ENCODE assay signal across 11 mouse cellular contexts in the genomic region with DNA sequence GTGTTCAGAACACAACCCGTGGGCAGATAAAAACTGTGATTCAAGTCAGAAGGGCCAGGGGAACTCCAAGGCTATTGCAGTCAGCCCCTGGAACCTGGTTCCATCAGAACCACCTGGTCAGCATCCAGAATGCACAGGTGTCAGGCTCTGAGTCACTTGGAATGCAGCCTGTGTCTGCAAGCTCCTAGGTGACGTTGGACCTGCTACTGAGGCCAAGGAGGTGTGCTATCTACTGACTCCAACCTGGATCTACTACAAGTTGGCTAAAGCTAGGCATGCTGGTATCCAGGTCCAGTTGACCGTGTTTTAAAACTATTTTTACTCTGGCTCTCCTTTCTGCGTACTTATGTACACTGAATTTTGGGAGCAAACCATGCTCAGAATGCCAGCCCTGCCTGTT. TPM values are rescaled to one million over a fixed set of nuclear protein-coding genes. Genes with fewer than 3 reads are reported as not detected.
DNase-seq lines count a peak whose midpoint lies in the region; ATAC-seq and TF ChIP-seq lines count a peak whose summit lies in the region.
"Had no signal": no experiment of that assay in that cellular context is flagged by ENCODE, and none has a peak within 500 bp of the region (broad histone marks: within the 10 kb centered on the region; RNA-seq: fewer than 3 reads in every experiment).

No protein-coding gene starts in this region.

- no peaks in the 10 kb centered on the region for H3K27me3 ChIP-seq in intestine, embryonic 14.5 days (replicated peaks; ENCODE audit: control insufficient read depth, insufficient read depth, low read length)
- H3K27me3 ChIP-seq in intestine, embryonic 16.5 days (replicated peaks; ENCODE audit: control insufficient read depth, insufficient read depth, low read length) = no peaks in the 10 kb centered on the region
- H3K27me3 ChIP-seq in lung, postnatal 0 days (replicated peaks; ENCODE audit: insufficient read depth, low read length) = no peaks in the 10 kb centered on the region
- H3K27me3 ChIP-seq: embryonic facial prominence, embryonic 12.5 days had no signal

- H3K9ac ChIP-seq in intestine, embryonic 14.5 days (ENCODE audit: low read length) = no peak overlapping the region
- no peak overlapping the region for H3K9ac ChIP-seq in intestine, embryonic 16.5 days (ENCODE audit: low read depth, low read length)
- no peak overlapping the region for H3K9ac ChIP-seq in lung, postnatal 0 days (replicated peaks; ENCODE audit: low read depth)
- H3K9ac ChIP-seq: embryonic facial prominence, embryonic 12.5 days had no signal

- ATAC-seq in intestine, embryonic 14.5 days (replicated peaks; ENCODE audit: low FRiP score, low TSS enrichment, low read depth) = no peak
- ATAC-seq in intestine, embryonic 16.5 days = no peak
- peak; percentile 58 for ATAC-seq in lung, postnatal 0 days

- WGBS in intestine, embryonic 14.5 days = 58% methylated on average over 4 of the region's 4 CpGs
- 60% methylated on average over 4 of the region's 4 CpGs for WGBS in intestine, embryonic 16.5 days
- 39% methylated on average over 4 of the region's 4 CpGs for WGBS in lung, postnatal 0 days

- TF ChIP-seq CTCF in lung, postnatal 0 days (IDR thresholded peaks at IDR 0.05) = no peak

- no peaks in the 10 kb centered on the region for H3K9me3 ChIP-seq in intestine, embryonic 14.5 days (ENCODE audit: control insufficient read depth, low read length)
- no peaks in the 10 kb centered on the region for H3K9me3 ChIP-seq in intestine, embryonic 16.5 days (ENCODE audit: control insufficient read depth, low read length)
- no peaks in the 10 kb centered on the region for H3K9me3 ChIP-seq in lung, postnatal 0 days (ENCODE audit: low read length)
- H3K9me3 ChIP-seq: embryonic facial prominence, embryonic 12.5 days had no signal

- peak overlapping the region; percentile 38 for H3K27ac ChIP-seq in intestine, embryonic 14.5 days (ENCODE audit: low read depth)
- no peak overlapping the region for H3K27ac ChIP-seq in intestine, embryonic 16.5 days (ENCODE audit: low read length)
- peak overlapping the region; percentile 69 for H3K27ac ChIP-seq in lung, postnatal 0 days (ENCODE audit: low read length)

- DNase-seq in intestine, embryonic 14.5 days (ENCODE audit: low spot score) = no peak
- DNase-seq in brain, adult 2 months (ENCODE audit: low read depth, low spot score) = peak; percentile 99
- peak; percentile 93 to 97 for DNase-seq in cerebellum, adult 18-20 months
- DNase-seq in lung, postnatal 0 days (ENCODE audit: low spot score) = peak; percentile 59
- no peak for DNase-seq in frontal cortex, postnatal 25 days (ENCODE audit: low spot score in 2 of 2)
- DNase-seq in B cell, adult 2 months = no peak
- DNase-seq: adrenal gland, adult 8-10 months; kidney, postnatal 4 days; right cerebral cortex, postnatal 25 days had no signal

- H3K36me3 ChIP-seq in intestine, embryonic 14.5 days (ENCODE audit: control insufficient read depth, insufficient read depth, low read length) = peaks cover 67% of the 10 kb centered on the region
- H3K36me3 ChIP-seq in intestine, embryonic 16.5 days (ENCODE audit: control insufficient read depth, insufficient read depth, low read length) = peaks cover 4% of the 10 kb centered on the region; the same call in 1 of the 2 replicates
- no peaks in the 10 kb centered on the region for H3K36me3 ChIP-seq in lung, postnatal 0 days (ENCODE audit: insufficient read depth, low read length)

- no peak for TF ChIP-seq EP300 in lung, postnatal 0 days (IDR thresholded peaks at IDR 0.05)

- peaks cover 40% of the 10 kb centered on the region for H3K4me1 ChIP-seq in intestine, embryonic 14.5 days (replicated peaks; ENCODE audit: control insufficient read depth, insufficient read depth, low read length)
- H3K4me1 ChIP-seq in intestine, embryonic 16.5 days (ENCODE audit: control insufficient read depth, insufficient read depth, low read length) = peaks cover 45% of the 10 kb centered on the region
- peaks cover 29% of the 10 kb centered on the region for H3K4me1 ChIP-seq in lung, postnatal 0 days (ENCODE audit: insufficient read depth, low read depth, low read length)

- H3K4me3 ChIP-seq in intestine, embryonic 14.5 days (ENCODE audit: low read depth, low read length) = no peak overlapping the region
- H3K4me3 ChIP-seq in intestine, embryonic 16.5 days (ENCODE audit: low read length) = no peak overlapping the region
- no peak overlapping the region for H3K4me3 ChIP-seq in lung, postnatal 0 days (ENCODE audit: low read depth, low read length)
- H3K4me3 ChIP-seq: embryonic facial prominence, embryonic 12.5 days had no signal

- no peak overlapping the region for H3K4me2 ChIP-seq in intestine, embryonic 14.5 days (ENCODE audit: low read length)
- H3K4me2 ChIP-seq in intestine, embryonic 16.5 days (ENCODE audit: low read depth, low read length) = no peak overlapping the region
- H3K4me2 ChIP-seq in lung, postnatal 0 days (replicated peaks; ENCODE audit: low read depth, low read length) = no peak overlapping the region
- H3K4me2 ChIP-seq: embryonic facial prominence, embryonic 12.5 days had no signal

RNA-seq across cellular contexts. Expression of gene Ptch1, which starts 24.8 kb away (rescaled TPM):
- 62.8 and 68.0 TPM in 2 replicates for polyA plus RNA-seq in intestine, embryonic 14.5 days (2014; fragmentation: Nextera tagmentation; extraction: Ambion mirVana)
- polyA plus RNA-seq in intestine, embryonic 16.5 days (2015; fragmentation: Nextera tagmentation; extraction: Ambion mirVana) = 24.5 and 25.5 TPM in 2 replicates
- 15.2 and 21.3 TPM in 2 replicates for polyA plus RNA-seq in lung, postnatal 0 days (2015; fragmentation: Nextera tagmentation; extraction: Ambion mirVana)

RNA-seq across cellular contexts. Expression of gene Fancc, which starts 51.5 kb away (rescaled TPM):
- 18.3 and 25.7 TPM in 2 replicates for polyA plus RNA-seq in intestine, embryonic 14.5 days (2014; fragmentation: Nextera tagmentation; extraction: Ambion mirVana)
- polyA plus RNA-seq in intestine, embryonic 16.5 days (2015; fragmentation: Nextera tagmentation; extraction: Ambion mirVana) = 15.4 and 19.0 TPM in 2 replicates
- polyA plus RNA-seq in lung, postnatal 0 days (2015; fragmentation: Nextera tagmentation; extraction: Ambion mirVana) = 26.0 and 37.6 TPM in 2 replicates

Comparison
In these comparisons a context has a peak if more than half of its experiments do, and no peak if none do; other contexts are left out.
1. DNase-seq: peak in brain, adult 2 months (single experiment), cerebellum, adult 18-20 months (2 of 2) and lung, postnatal 0 days (single experiment); none in intestine, embryonic 14.5 days (single experiment), frontal cortex, postnatal 25 days (0 of 2) and B cell, adult 2 months (0 of 2).